Mouse (Mus musculus) embryonic stem cell, embryonic (primary cell): ENCODE measurements around the gene Timp4.

Experiments
- CTCF ChIA-PET, 4 experiments: fragments of 300-600 bp in 2 of 4; fragments of 350-600 bp in 2 of 4; sonication (Branson Sonifier 250); formaldehyde crosslinking; loops; one replicate each; lab custom pipeline; 2022; ENCODE audit warnings: inconsistent platforms in 2 of 4; lab: Charles Lee
- POLR2A ChIA-PET, 4 experiments: fragments of 300-600 bp in 2 of 4; fragments of 350-600 bp in 2 of 4; sonication (Branson Sonifier 250); formaldehyde crosslinking; loops; one replicate each; lab custom pipeline; 2022; ENCODE audit warnings: antibody characterized with exemption in 4 of 4, inconsistent platforms in 1 of 4; lab: Charles Lee

Gene Timp4

DNA sequence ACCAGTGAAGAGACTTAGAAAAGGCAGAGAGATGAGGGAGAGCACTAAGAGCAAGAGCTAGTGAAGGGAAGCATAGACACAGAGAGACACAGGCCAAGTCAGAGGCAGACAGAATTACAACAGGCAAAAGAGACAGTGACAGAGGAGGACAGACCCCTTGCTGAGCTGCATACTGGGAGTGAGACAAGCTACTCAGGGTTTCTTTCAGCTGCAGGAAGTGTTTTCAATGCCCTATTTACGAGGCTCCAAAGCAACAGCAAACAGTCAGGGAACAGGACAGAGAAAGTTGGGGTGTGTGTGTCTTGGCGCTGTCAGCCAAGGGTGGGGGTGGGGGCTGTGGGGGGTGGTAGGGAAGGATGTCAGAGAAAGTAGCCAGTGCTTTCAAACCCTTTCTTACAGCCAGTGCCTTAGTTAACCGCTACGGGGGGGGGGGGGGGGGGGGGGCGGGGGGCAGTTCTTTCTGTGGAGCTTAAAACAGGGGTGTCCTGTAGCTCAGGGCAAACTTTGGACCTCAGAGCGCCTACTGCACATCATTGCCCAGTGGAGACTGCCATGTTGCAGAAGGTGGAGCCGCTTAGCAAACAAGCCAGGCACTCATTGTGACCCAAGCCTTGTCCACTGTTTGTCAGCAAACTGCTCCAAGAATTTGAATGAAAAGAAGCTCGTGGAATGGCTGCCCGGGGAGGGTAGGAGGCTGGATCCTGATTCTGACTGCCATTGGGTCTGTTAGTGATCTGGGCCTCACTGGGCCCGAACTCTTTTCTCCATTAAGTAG, at the start of gene Timp4:
Gene Timp4, minus strand, starts transcription at position 107 of the 775 bp plus-strand sequence.
- CTCF ChIA-PET, result interaction anchor here (0.5 to 2.1 kb wide), 21 partner anchors 11 to 554 kb away, joined by 3 to 10 read pairs (median 3); partner anchors contain the start of gene Mkrn2os (in 1 of the 4)
- POLR2A ChIA-PET, result interaction anchor here (0.6 to 1.5 kb wide), 17 partner anchors 9 to 1360 kb away, joined by 3 to 5 read pairs (median 3); partner anchors contain the start of genes Efcab12 (in 1 of the 4) and Rpl32 (in 1 of the 4)

DNA sequence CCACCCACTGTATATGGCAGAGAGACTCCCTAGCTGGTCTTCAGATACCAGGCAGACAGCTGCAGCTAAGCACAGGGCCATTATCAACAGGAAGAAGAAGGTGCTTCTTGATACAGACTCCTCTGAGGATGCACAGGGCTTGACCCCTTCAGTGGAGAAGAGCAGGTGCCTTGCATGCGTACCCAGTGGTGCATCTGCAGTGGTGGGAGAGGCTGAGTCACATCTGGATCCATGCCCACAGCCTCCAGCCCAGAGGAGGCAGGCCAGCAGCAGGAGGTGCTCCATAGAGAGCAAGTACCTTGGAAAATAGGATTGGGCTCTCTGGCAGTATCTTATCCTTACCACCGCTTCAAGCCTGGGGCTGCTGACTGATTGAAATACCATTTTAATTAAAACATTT, 41.9 kb upstream of the Timp4 start:
- POLR2A ChIA-PET, result no interaction called here
- CTCF ChIA-PET, result no interaction called here

DNA sequence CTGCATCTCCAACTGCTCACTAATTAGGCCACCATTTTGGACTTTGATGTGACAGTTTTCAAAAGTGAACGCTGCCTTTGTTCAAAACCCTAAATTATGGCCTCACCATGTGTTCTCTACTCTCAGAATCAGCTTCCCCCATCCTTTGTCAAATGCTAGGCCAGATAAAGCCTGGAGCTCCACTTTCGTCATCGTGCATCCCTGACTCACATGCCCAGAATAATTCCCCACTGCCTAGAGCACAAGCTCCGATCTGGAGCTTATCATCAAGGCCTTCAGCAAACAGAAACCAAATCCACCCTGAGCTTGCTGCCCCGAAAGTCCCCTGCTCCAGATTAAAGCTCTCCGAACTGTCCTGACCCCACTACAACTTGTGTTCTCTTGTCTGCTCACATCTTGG, 40.6 kb upstream of the Timp4 start:
- ChIA-PET CTCF (interaction anchor here in 1 of 4 experiments (0.7 kb wide), 1 partner anchor 24 kb away, joined by 3 read pairs; no protein-coding TSS in a partner anchor), POLR2A (interaction anchor here in 1 of 4 experiments (1.1 kb wide), 1 partner anchor 8 kb away, joined by 4 read pairs; no protein-coding TSS in a partner anchor)

DNA sequence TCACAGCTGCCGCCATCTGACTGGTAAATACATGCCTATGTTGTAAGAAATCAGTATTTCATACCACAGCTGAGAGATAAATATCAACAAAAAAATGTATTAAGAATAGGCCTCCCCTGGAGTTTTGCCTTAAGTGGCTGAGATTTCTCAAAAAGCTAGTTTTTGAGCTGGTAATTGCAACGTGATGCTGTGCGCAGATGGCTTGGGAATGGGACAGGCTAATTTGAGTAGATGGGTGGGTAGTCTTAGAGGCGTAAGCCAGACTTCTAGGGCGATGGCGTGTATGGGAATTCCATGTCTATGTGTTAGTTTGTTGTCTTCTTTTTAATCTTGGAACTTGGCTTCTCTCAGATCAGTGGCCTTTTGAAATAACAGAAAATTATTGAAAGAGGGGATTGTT, 39.8 kb upstream of the Timp4 start:
- ChIA-PET CTCF (interaction anchor here in 1 of 4 experiments (0.5 kb wide), 1 partner anchor 35 kb away, joined by 4 read pairs; no protein-coding TSS in a partner anchor), POLR2A (no interaction called here)

DNA sequence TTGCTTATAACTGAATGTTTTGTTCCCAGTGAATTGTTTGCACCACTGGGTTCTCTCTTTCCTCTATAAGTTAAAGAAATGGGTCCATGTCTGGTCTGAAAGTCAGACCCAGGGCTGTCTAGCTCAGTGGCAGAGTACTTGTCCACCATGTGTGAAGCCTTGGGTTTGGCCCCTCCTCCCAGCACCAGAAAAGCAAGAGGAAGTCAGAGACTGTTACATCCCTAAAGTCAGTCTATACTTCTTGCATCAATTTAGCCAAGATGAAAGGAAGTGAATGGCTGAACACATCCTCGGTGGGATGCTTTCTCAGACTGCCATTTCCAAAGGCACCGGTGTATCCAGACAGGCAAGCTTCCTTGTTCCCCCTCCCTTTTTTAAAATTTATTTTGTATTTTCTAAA, 39.1 kb upstream of the Timp4 start:
- ChIA-PET POLR2A (interaction anchor here in 1 of 4 experiments (0.5 kb wide), 1 partner anchor 1153 kb away, joined by 4 read pairs; no protein-coding TSS in a partner anchor), CTCF (no interaction called here)

DNA sequence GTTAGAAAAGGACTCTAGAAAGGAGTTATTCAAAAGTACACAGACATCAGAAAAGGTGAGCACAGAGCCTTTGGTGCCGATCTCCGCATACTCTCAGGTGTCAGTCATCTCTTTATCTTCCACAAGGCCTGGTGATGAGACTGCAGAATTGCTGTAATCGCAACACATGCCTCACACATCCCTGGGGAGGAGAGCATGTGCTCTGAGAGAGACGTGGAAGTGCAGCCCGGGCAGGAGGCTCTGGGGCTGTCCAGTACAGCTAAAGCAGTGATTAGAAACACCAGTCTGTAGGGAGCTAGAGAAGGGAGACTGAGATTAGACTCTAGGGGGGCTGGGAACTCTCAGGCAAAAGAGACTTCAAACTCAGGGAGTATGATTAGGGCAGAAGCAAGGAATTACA, 38.6 kb upstream of the Timp4 start:
- ChIA-PET POLR2A (no interaction called here), CTCF (no interaction called here)

DNA sequence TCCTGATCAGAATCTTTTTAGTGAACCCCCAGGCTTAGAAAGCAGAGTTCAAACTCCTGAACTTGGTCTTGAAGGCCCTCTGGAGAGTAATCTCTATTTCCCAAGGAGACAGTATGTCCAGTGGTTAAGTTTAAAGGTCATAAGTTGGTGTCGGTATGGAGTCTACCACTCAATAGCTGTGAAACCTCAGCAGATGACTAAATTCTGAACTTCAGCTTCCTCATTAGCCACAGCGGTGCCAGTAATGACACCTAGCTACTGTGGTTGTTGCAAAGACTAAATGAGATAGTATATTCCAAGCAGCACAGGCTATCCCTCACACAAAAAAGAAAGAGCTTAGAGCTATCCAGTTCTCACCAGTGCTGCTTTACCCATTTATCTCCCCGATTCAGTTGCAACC, 36.2 kb upstream of the Timp4 start:
- POLR2A ChIA-PET, result no interaction called here

DNA sequence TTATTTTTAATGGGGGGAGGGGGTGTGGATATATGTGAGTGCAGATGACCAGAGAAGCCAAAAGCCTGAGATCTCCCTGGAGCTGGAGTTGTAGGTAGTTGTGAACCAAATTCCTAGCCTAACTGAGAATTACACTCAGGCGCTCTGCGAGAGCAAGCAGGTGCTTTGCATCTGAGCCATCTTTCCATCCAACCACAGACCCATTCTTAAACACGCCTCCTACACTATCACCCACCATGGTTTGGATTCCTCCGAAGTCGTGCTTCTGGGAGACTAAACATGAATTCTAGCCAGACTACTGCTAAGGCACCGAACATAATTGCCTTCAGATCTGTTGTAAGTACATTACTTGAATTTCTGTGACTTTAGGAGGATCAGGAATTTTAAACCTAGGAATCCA, 34.4 kb upstream of the Timp4 start:
- POLR2A ChIA-PET, result no interaction called here
- CTCF ChIA-PET, result no interaction called here

More for the DNA sequence above, 36.2 kb upstream of the Timp4 start:
- CTCF ChIA-PET, result interaction anchor here in 1 of 4 experiments (0.5 kb wide), 1 partner anchor 1463 kb away, joined by 6 read pairs; no protein-coding TSS in a partner anchor

DNA sequence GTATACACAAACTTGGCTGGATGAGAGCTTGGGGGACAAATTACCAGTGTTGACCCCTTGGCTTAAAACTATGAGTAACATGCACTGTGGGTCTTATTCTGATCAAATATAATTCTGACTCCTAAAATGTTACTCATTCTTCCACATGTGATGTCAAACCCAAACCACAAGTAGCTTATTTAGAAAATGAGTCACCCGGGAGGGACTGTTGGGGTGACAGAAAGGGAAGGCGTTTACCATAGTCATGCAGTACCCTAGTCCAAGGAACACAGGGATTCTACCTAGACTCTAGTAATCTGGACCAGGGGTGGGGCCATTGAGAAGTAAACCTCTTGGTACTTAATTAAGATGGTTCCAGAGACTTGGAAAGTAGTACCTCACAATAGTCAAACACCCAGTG, 32.1 kb upstream of the Timp4 start:
- CTCF ChIA-PET, result interaction anchor here in 1 of 4 experiments (0.6 kb wide), 1 partner anchor 255 kb away, joined by 5 read pairs; no protein-coding TSS in a partner anchor
- POLR2A ChIA-PET, result interaction anchor here in 1 of 4 experiments (0.6 to 1.0 kb wide), 2 partner anchors 9 to 29 kb away, joined by 3 to 4 read pairs; no protein-coding TSS in a partner anchor

DNA sequence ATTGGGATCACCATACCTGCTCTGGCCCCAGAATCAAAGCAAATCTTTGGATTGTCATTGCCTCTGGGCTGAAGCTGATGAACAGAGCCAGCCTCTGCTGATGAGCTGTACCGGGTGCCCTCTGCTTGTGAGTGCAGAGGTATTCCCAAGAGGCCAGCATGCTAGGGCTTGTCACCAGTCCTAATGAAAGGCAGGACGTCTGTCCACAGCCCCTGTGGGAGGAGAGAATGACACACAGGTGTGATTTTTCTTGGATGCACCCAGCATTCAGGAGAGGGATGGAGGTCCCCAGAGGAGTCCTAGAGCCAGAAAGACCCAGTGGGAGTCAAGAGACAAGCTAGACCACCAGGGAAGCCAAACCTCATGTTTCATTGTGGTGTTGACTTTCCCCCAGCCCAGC, 27.6 kb upstream of the Timp4 start:
- ChIA-PET CTCF (no interaction called here), POLR2A (no interaction called here)

DNA sequence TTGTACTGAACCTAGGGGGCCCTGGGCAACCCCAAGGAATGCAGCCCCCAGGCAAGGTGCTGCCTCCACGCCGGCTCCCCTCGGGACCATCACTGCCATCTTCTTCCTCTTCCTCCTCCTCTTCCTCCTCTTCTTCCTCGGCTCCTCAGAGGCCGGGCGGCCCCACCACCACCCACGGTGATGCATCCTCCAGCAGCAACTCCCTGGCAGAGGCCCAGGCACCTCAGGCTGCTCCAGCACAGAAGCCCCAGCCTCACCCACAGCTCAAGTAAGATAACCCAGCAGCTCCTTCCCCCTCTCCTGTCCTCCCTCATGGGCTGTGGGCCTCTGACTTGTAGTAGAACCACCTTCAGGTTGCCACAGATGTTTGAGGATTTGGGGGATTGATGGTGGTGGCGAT, 26.1 kb upstream of the Timp4 start:
- POLR2A ChIA-PET, result no interaction called here
- CTCF ChIA-PET, result interaction anchor here in 1 of 4 experiments (0.6 kb wide), 1 partner anchor 10 kb away, joined by 4 read pairs; no protein-coding TSS in a partner anchor

DNA sequence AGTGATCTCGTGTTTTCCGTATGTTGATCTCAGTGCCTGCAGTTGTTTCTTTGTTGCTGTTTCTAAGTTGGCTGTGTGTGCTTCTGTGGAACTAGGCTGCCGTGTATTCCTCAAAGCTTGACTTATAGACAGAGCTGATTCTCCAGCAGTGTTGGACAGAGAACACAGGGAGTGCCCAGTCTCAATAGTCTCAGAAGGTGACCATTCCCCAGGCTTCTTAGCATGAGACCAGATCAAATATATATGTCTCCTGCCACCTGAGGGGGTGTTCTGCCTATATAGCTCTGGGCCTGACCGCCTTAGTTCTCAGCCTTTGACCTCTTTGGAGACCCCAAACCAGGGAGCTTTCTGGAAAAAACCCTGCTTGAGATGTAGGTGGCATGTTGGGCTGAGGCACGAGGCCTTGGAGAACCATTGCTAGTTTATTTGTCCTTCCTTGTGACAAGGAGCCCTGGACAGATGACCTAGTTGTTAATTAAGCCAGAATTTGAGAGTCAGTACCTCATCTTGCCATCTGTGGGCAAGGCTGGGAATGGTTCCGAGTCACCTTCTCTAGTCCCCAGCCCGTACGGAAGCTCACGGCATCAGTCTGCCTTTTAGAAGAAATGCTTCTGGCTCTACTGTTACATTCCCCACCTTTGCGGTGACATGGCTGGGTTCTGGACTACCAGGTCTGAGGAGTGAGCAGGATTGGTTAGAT, 23.3 kb upstream of the Timp4 start:
- CTCF ChIA-PET, result interaction anchor here (0.6 to 1.4 kb wide), 4 partner anchors 47 to 226 kb away, joined by 3 read pairs; partner anchors contain the start of gene Gm17482 (in 2 of the 4)
- POLR2A ChIA-PET, result interaction anchor here in 1 of 4 experiments (0.6 to 1.5 kb wide), 2 partner anchors 14 to 63 kb away, joined by 3 read pairs; no protein-coding TSS in a partner anchor

DNA sequence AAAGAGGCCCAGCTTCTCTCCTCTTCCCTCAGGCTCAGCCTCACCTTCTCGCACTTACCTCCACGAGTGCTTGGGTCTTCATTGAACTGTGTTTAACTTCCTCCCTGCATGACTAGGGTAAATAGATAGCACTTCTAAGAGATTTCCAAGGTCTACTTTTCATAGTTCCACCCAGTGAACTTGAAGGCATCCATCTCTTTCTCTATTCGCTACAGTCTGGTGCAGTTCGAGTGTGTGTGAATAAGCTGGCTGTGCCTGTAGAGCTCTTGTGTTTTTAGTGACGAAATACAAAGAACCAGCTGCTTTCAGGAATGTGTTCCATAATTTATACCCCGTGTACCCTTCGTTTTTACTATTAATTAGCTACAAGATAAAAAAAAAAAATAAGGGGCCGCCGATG, 22.7 kb upstream of the Timp4 start:
- ChIA-PET CTCF (interaction anchor here in 2 of 4 experiments (0.6 kb wide), 3 partner anchors 46 to 216 kb away, joined by 3 read pairs; partner anchors contain the start of gene Gm17482 (in 1 of the 2)), POLR2A (interaction anchor here in 1 of 4 experiments (0.6 to 1.5 kb wide), 2 partner anchors 14 to 64 kb away, joined by 3 read pairs; no protein-coding TSS in a partner anchor)

DNA sequence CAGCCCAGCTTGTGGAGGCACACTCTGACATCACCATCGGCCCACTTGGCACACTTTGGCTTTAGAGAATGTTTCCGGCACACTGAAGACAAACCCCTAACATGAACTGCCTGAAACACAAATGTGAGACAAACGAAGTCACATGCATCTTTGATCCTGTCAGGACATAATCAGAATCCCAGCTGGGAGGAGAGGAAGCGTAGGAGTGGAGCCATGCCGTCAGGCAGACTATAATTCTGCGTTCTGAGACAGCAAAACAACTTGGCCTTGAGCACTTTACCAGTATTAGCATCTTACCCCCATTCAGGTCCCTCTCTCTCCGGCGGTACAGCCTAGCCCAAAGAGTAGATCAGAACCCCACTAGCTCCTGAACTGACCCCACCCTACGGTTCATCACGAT, 21.3 kb upstream of the Timp4 start:
- CTCF ChIA-PET, result interaction anchor here in 2 of 4 experiments (0.8 to 0.9 kb wide), 2 partner anchors 46 to 207 kb away, joined by 3 read pairs; partner anchors contain the start of gene Gm17482 (in 1 of the 2)
- POLR2A ChIA-PET, result no interaction called here

DNA sequence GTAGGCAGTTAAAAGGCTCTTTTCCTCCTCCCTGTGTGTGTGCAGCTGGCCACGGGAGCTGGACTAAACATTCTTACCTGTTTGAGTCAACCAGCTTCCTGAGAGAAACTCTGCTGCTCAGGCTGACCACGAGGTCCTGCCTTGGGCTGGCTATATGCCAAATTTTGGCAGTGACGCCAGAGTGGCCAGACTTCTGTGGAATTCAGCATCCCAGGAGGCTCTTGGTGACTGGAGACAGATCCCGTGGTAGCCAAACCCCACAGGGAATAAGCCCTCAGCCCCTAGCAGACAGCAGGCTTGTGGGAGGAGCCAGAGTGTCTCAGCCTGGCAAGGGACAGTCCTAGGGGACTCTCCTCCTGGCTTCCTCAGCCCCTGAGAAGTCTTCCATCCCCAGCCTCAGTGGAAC, 19.9 kb upstream of the Timp4 start:
- POLR2A ChIA-PET, result no interaction called here

DNA sequence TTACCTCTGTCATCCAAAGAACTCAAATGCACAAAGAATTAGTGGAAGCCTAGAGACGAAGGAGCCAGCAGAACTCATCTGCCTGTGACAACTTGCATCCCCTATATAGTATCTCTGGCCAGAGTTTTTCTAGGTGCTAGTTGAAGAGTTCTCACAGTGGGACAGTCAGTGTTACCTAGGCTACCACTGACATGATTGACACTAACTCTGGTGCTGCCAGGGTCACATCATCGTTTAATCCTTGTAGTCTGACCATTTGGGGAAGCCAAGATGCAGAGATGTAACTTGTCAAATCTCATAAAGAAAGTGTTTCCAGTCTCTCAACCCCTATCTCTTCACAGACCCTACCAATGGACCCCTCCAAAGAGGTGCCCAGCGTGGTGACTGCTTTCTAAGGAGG, 19.3 kb upstream of the Timp4 start:
- POLR2A ChIA-PET, result no interaction called here
- CTCF ChIA-PET, result interaction anchor here in 2 of 4 experiments (0.6 to 1.2 kb wide), 2 partner anchors 19 to 205 kb away, joined by 4 to 5 read pairs; partner anchors contain the start of gene Timp4 (in 1 of the 2)

More for the DNA sequence above, 19.9 kb upstream of the Timp4 start:
- CTCF ChIA-PET, result no interaction called here

DNA sequence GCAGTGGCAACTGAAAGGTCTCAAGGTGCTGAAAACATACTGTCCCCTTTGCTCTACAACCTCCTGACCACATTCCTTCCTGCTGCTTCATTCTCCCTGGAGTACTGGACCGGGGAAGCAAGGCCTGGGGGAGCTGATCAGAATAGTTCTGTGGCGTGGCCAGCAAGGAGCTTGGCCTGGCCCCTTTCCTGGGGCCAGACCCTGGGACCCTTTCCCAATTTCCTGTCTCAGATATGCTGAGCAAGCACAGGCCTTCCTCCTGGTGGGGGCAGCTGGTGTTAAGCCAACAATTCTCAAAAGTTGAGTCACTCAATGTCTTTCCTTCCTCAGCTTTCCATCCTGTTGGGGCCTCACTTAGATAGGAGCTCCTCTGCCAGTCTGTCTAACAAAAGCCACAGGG, 18.1 kb upstream of the Timp4 start:
- ChIA-PET CTCF (interaction anchor here in 2 of 4 experiments (1.2 to 3.5 kb wide), 2 partner anchors 204 to 269 kb away, joined by 4 to 17 read pairs; no protein-coding TSS in a partner anchor), POLR2A (interaction anchor here in 1 of 4 experiments (0.9 kb wide), 1 partner anchor 10 kb away, joined by 3 read pairs; no protein-coding TSS in a partner anchor)

DNA sequence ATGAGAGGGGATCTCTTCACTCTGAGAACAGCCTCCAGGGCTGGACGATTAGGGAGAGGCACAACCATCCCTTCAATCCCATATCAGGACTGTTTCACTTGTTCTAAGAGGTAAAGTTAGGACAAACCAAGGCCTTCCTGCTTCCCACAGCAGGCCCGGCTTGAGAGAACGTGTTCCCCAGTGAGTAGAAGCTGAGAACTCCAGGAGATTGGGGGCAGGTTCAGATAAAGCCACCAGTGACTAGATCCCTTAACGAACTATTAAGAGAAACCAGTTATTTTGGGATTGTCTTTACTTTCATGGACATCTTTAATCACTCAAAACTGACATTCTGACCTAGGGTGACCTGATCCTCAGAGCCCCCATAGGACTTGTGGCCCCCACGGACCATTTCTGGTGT, 17.6 kb upstream of the Timp4 start:
- CTCF ChIA-PET, result interaction anchor here in 2 of 4 experiments (1.2 to 3.5 kb wide), 4 partner anchors 42 to 272 kb away, joined by 5 to 33 read pairs (median 11); partner anchors contain the start of gene Gm17482 (in 1 of the 2)
- POLR2A ChIA-PET, result no interaction called here
